Mouse (Mus musculus): Measurements from ENCODE around the gene Krtap2-4. TPM values are rescaled to one million over a fixed set of nuclear protein-coding genes. Genes with fewer than 3 reads are reported as not detected.

Gene Krtap2-4
- polyA plus RNA-seq, 1 experiment from 2014 or later: not detected

DNA sequence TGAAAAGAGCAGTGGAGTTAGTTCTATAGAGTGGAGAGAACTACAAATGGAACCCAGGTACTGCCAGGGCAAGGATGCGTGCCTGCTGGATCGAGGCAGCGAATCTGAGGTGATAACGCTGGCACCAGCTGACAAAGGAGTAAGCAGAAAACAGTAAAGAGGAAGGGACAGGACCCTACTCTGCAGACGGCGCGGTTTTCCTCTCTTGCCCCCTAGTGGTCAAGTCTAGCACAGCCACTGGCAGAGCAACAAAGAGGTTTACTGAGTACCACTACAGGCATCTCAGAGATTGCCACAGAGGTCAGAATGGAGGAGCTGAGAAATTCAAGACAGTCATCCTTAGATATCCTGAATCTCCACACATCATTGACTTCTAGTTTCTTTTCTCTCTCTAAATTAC, 40.5 kb downstream of the Krtap2-4 start:
- Histone ChIP-seq H3K4me1 (ENCODE audit: control insufficient read depth, insufficient read depth, low read length) (no peaks in the 10 kb centered on the region), H3K9ac (replicated peaks; ENCODE audit: low read depth, low read length) (no peak overlapping the region)
- 3% methylated on average over 7 of the region's 7 CpGs for WGBS

DNA sequence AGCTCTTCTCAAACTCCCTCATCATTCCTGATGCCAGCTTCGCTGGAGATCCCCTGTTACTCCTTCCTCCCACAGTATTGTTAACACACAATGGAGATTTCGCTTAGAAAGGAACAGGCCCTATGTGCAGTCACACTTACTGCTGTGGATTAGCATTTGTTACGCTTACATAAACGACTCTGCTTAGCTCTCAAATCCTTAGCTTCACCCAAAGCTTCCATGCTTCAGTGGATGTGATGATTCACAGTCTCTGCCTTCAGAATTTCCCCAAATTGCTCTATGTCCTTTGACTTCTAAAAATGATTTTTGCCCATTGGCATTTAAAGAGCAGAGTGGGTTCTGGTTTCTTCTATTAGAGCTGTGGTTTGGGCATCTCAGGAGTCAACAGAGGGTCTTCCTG, 41.5 kb downstream of the Krtap2-4 start:
- Histone ChIP-seq H3K4me1 (ENCODE audit: control insufficient read depth, insufficient read depth, low read length) (no peaks in the 10 kb centered on the region), H3K27ac (ENCODE audit: low read length) (no peak overlapping the region), H3K27me3 (ENCODE audit: control insufficient read depth, insufficient read depth, low read length) (no peaks in the 10 kb centered on the region), H3K4me2 (replicated peaks; ENCODE audit: low read depth, low read length) (no peak overlapping the region), H3K4me3 (ENCODE audit: low read depth, low read length) (no peak overlapping the region), H3K9ac (replicated peaks; ENCODE audit: low read depth, low read length) (no peak overlapping the region), H3K36me3 (ENCODE audit: control insufficient read depth, insufficient read depth, low read length) (no peaks in the 10 kb centered on the region), H3K9me3 (ENCODE audit: control insufficient read depth, low read depth, low read length) (no peaks in the 10 kb centered on the region)
- ATAC-seq (ENCODE audit: insufficient number of reproducible peaks, insufficient read depth, low FRiP score, low read depth): no peak
- 58% methylated on average over 4 of the region's 4 CpGs for WGBS

More for the DNA sequence above, 40.5 kb downstream of the Krtap2-4 start:
- H3K36me3 ChIP-seq (ENCODE audit: control insufficient read depth, insufficient read depth, low read length): no peaks in the 10 kb centered on the region
- H3K9me3 ChIP-seq (ENCODE audit: control insufficient read depth, low read depth, low read length): no peaks in the 10 kb centered on the region
- H3K4me2 ChIP-seq (replicated peaks; ENCODE audit: low read depth, low read length): peak overlapping the region; percentile 30; the same call in 1 of the 2 replicates
- H3K27ac ChIP-seq (ENCODE audit: low read length): no peak overlapping the region
- no peaks in the 10 kb centered on the region for H3K27me3 ChIP-seq (ENCODE audit: control insufficient read depth, insufficient read depth, low read length)
- no peak overlapping the region for H3K4me3 ChIP-seq (ENCODE audit: low read depth, low read length)
- peak; percentile 65; the same call in 1 of the 2 replicates for ATAC-seq (ENCODE audit: insufficient number of reproducible peaks, insufficient read depth, low FRiP score, low read depth)

DNA sequence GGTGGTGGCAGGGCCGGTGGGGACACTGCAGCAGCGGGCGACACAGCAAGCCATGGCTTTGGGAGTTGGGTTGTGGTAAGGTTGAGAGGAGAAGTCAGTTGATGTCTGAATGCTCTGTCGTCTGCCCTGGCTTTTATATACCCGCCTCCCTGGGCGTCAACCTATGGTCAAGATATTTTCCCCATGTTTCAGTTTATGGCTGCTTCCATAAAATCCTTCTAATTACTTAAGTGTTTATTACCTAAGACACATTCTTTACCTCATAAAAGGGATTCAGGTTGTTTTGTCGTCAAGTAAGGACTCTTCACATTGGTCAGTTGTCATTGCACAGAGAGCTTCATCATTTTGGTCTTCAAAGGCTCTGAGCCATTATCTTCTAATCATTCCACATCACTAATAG, 48.1 kb downstream of the Krtap2-4 start, which contains the start of gene Krtap3-1:
Krtap3-1 (minus strand) TSS at position 101 of the 400 bp plus-strand sequence.
- Histone ChIP-seq H3K9ac (replicated peaks; ENCODE audit: low read depth, low read length) (no peak within 1 kb of the TSS), H3K4me2 (replicated peaks; ENCODE audit: low read depth, low read length) (no peak within 1 kb of the TSS), H3K36me3 (ENCODE audit: control insufficient read depth, insufficient read depth, low read length) (no peaks in the 10 kb centered on the region), H3K4me1 (ENCODE audit: control insufficient read depth, insufficient read depth, low read length) (no peaks in the 10 kb centered on the region), H3K9me3 (ENCODE audit: control insufficient read depth, low read depth, low read length) (no peaks in the 10 kb centered on the region), H3K27me3 (ENCODE audit: control insufficient read depth, insufficient read depth, low read length) (no peaks in the 10 kb centered on the region), H3K27ac (ENCODE audit: low read length) (no peak within 1 kb of the TSS), H3K4me3 (ENCODE audit: low read depth, low read length) (no peak within 1 kb of the TSS)
- no peak for ATAC-seq (ENCODE audit: insufficient number of reproducible peaks, insufficient read depth, low FRiP score, low read depth)
- WGBS: 93% methylated on average over 7 of the region's 7 CpGs

Other genes with a start within 250 kb of the Krtap2-4 start
- gene Krt28, start 239.9 kb downstream of the Krtap2-4 start, polyA plus RNA-seq (2014; fragmentation: Nextera tagmentation; extraction: Ambion mirVana): 0.21 TPM in 1 of 2 replicates, not detected in the other
- 31.7 and 37.0 TPM in 2 replicates for gene Krt10, start 225.5 kb downstream of the Krtap2-4 start, polyA plus RNA-seq (2014; fragmentation: Nextera tagmentation; extraction: Ambion mirVana)
- gene Krt12, start 192.6 kb downstream of the Krtap2-4 start, polyA plus RNA-seq (2014; fragmentation: Nextera tagmentation; extraction: Ambion mirVana): not detected in 2 replicates
- 3.0 and 3.9 TPM in 2 replicates for gene Krt20, start 176.7 kb downstream of the Krtap2-4 start, polyA plus RNA-seq (2014; fragmentation: Nextera tagmentation; extraction: Ambion mirVana)
- 18.3 and 21.4 TPM in 2 replicates for gene Krt23, start 121.7 kb downstream of the Krtap2-4 start, polyA plus RNA-seq (2014; fragmentation: Nextera tagmentation; extraction: Ambion mirVana)
- not detected in 2 replicates for gene Krt39, start 93.5 kb downstream of the Krtap2-4 start, polyA plus RNA-seq (2014; fragmentation: Nextera tagmentation; extraction: Ambion mirVana)
- gene Krt40, start 71.7 kb downstream of the Krtap2-4 start, polyA plus RNA-seq (2014; fragmentation: Nextera tagmentation; extraction: Ambion mirVana): not detected in 2 replicates
- not detected in 2 replicates for gene Krtap3-3, start 64.0 kb downstream of the Krtap2-4 start, polyA plus RNA-seq (2014; fragmentation: Nextera tagmentation; extraction: Ambion mirVana)
- gene Krtap3-2, start 58.0 kb downstream of the Krtap2-4 start, polyA plus RNA-seq (2014; fragmentation: Nextera tagmentation; extraction: Ambion mirVana): not detected in 2 replicates
- not detected in 2 replicates for gene Gm11939, start 55.4 kb downstream of the Krtap2-4 start, polyA plus RNA-seq (2014; fragmentation: Nextera tagmentation; extraction: Ambion mirVana)
- not detected in 2 replicates for gene Krtap3-1, start 48.2 kb downstream of the Krtap2-4 start, polyA plus RNA-seq (2014; fragmentation: Nextera tagmentation; extraction: Ambion mirVana)
- gene Krtap1-5, start 33.8 kb downstream of the Krtap2-4 start, polyA plus RNA-seq (2014; fragmentation: Nextera tagmentation; extraction: Ambion mirVana): not detected in 2 replicates
- not detected in 2 replicates for gene Krtap1-4, start 31.2 kb downstream of the Krtap2-4 start, polyA plus RNA-seq (2014; fragmentation: Nextera tagmentation; extraction: Ambion mirVana)
- not detected in 2 replicates for gene Krtap1-3, start 23.5 kb downstream of the Krtap2-4 start, polyA plus RNA-seq (2014; fragmentation: Nextera tagmentation; extraction: Ambion mirVana)
- not detected in 2 replicates for gene Krtap9-3, start 16.7 kb downstream of the Krtap2-4 start, polyA plus RNA-seq (2014; fragmentation: Nextera tagmentation; extraction: Ambion mirVana)
- gene Gm11938, start 11.5 kb downstream of the Krtap2-4 start, polyA plus RNA-seq (2014; fragmentation: Nextera tagmentation; extraction: Ambion mirVana): not detected in 2 replicates
- gene Gm11937, start 4.7 kb downstream of the Krtap2-4 start, polyA plus RNA-seq (2014; fragmentation: Nextera tagmentation; extraction: Ambion mirVana): not detected in 2 replicates
- not detected in 2 replicates for gene Gm11562, start 5.6 kb upstream of the Krtap2-4 start, polyA plus RNA-seq (2014; fragmentation: Nextera tagmentation; extraction: Ambion mirVana)
- gene Krtap4-1, start 13.4 kb upstream of the Krtap2-4 start, polyA plus RNA-seq (2014; fragmentation: Nextera tagmentation; extraction: Ambion mirVana): not detected in 2 replicates
- not detected in 2 replicates for gene Krtap4-2, start 20.2 kb upstream of the Krtap2-4 start, polyA plus RNA-seq (2014; fragmentation: Nextera tagmentation; extraction: Ambion mirVana)
- gene Krtap4-7, start 29.2 kb upstream of the Krtap2-4 start, polyA plus RNA-seq (2014; fragmentation: Nextera tagmentation; extraction: Ambion mirVana): not detected in 2 replicates
- gene Gm11555, start 35.4 kb upstream of the Krtap2-4 start, polyA plus RNA-seq (2014; fragmentation: Nextera tagmentation; extraction: Ambion mirVana): not detected in 2 replicates
- not detected in 2 replicates for gene Gm11563, start 44.1 kb upstream of the Krtap2-4 start, polyA plus RNA-seq (2014; fragmentation: Nextera tagmentation; extraction: Ambion mirVana)
- gene Krtap4-6, start 51.1 kb upstream of the Krtap2-4 start, polyA plus RNA-seq (2014; fragmentation: Nextera tagmentation; extraction: Ambion mirVana): not detected in 2 replicates
- not detected in 2 replicates for gene Gm14190, start 75.9 kb upstream of the Krtap2-4 start, polyA plus RNA-seq (2014; fragmentation: Nextera tagmentation; extraction: Ambion mirVana)
- not detected in 2 replicates for gene Gm14180, start 119.4 kb upstream of the Krtap2-4 start, polyA plus RNA-seq (2014; fragmentation: Nextera tagmentation; extraction: Ambion mirVana)
- not detected in 2 replicates for gene Gm11595, start 158.1 kb upstream of the Krtap2-4 start, polyA plus RNA-seq (2014; fragmentation: Nextera tagmentation; extraction: Ambion mirVana)
- not detected in 2 replicates for gene Krtap4-8, start 165.9 kb upstream of the Krtap2-4 start, polyA plus RNA-seq (2014; fragmentation: Nextera tagmentation; extraction: Ambion mirVana)
- gene Krtap4-9, start 170.4 kb upstream of the Krtap2-4 start, polyA plus RNA-seq (2014; fragmentation: Nextera tagmentation; extraction: Ambion mirVana): not detected in 2 replicates
- not detected in 2 replicates for gene Gm11596, start 178.6 kb upstream of the Krtap2-4 start, polyA plus RNA-seq (2014; fragmentation: Nextera tagmentation; extraction: Ambion mirVana)
- gene Gm11569, start 184.1 kb upstream of the Krtap2-4 start, polyA plus RNA-seq (2014; fragmentation: Nextera tagmentation; extraction: Ambion mirVana): not detected in 2 replicates
- gene Gm11554, start 189.6 kb upstream of the Krtap2-4 start, polyA plus RNA-seq (2014; fragmentation: Nextera tagmentation; extraction: Ambion mirVana): not detected in 2 replicates
- gene Krtap4-13, start 195.0 kb upstream of the Krtap2-4 start, polyA plus RNA-seq (2014; fragmentation: Nextera tagmentation; extraction: Ambion mirVana): not detected in 2 replicates
- not detected in 2 replicates for gene Gm11564, start 200.8 kb upstream of the Krtap2-4 start, polyA plus RNA-seq (2014; fragmentation: Nextera tagmentation; extraction: Ambion mirVana)
- gene 2300003K06Rik, start 223.2 kb upstream of the Krtap2-4 start, polyA plus RNA-seq (2014; fragmentation: Nextera tagmentation; extraction: Ambion mirVana): not detected in 2 replicates
- not detected in 2 replicates for gene Krtap4-16, start 236.8 kb upstream of the Krtap2-4 start, polyA plus RNA-seq (2014; fragmentation: Nextera tagmentation; extraction: Ambion mirVana)
- not detected in 2 replicates for gene Gm11568, start 243.1 kb upstream of the Krtap2-4 start, polyA plus RNA-seq (2014; fragmentation: Nextera tagmentation; extraction: Ambion mirVana)
- not detected in 2 replicates for gene Gm11559, start 249.6 kb upstream of the Krtap2-4 start, polyA plus RNA-seq (2014; fragmentation: Nextera tagmentation; extraction: Ambion mirVana)

Data from stomach, embryonic 14.5 days (tissue).